Mouse (Mus musculus): ENCODE results near the gene Runx1. TPM values are rescaled to one million over a fixed set of nuclear protein-coding genes. Genes with fewer than 3 reads are reported as not detected.

Runx1 gene
- polyA plus RNA-seq, 1 experiment from 2014 or later, result 2.9 TPM

DNA sequence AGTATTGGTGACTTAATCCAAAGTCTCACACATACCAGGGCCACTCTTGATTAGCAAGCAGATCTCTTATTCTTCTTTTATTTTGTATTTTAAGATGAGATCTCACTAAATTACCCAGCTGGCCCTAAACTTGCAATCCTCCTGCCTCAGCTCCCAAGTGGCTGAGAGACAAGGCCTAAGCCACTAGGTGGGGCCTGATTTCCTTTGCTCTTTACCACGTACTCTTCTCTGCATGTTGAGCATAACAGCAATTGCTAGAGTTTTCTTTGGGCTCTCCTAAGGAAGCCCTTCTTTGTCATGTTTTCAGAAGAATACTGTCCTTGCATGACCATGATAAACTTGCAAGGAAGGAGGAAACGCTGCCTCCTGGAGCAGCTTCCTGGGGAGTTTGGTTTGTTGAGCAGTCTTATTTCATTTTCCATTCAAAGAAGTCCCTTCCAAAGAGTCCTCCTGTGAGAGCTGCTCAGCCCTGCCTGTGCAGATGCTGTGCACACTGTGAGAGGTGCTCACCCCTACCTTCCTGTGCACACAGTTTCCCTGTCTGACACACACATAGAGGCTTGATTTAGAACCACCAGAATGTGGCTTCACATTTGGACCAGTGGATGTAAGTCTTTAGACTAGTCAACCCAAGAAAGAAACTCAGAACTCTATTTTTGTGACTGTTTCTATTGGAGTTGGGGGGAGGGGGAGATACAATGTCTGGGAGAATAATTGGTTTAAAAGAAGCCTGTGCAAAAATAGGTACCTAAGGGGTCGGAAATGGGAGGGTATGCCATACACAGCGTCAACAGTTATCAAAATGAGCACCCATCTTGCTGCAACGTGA, 11.4 kb downstream of the Runx1 start:
- Histone ChIP-seq H3K27me3 (replicated peaks) (0 out of 2 replicates have a peak, but pooled peaks cover 4% of the 10 kb centered on the region), H3K27ac (replicated peaks) (no peak overlapping the region), H3K4me2 (no peak overlapping the region), H3K4me1 (peaks cover 1% of the 10 kb centered on the region; the same call in 1 of the 2 replicates), H3K9ac (replicated peaks) (no peak overlapping the region), H3K4me3 (replicated peaks) (no peak overlapping the region), H3K36me3 (no peaks in the 10 kb centered on the region), H3K9me3 (replicated peaks) (no peaks in the 10 kb centered on the region)
- ATAC-seq (ENCODE audit: low FRiP score), result no peak
- 71% methylated on average over 5 of the region's 5 CpGs for WGBS

DNA sequence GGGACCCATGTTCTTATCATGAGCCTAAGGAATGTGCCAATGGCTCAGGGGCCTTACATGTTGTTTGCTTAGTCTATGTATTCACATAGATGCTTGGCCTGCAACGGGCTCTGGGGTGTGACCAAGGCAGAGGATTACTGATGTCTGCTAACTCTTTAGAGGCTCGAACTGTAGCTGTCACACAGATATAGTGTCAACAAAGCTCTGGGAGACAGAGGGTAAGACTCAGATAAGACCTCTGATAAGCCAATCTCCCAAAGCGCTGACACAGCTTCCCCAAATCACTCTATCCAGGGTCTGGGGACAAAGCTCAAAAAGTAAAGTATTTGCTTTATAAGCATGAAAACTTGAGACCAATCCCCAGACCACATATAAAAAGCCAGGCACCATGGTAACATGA, 13.5 kb downstream of the Runx1 start:
- H3K4me2 ChIP-seq, result no peak overlapping the region

DNA sequence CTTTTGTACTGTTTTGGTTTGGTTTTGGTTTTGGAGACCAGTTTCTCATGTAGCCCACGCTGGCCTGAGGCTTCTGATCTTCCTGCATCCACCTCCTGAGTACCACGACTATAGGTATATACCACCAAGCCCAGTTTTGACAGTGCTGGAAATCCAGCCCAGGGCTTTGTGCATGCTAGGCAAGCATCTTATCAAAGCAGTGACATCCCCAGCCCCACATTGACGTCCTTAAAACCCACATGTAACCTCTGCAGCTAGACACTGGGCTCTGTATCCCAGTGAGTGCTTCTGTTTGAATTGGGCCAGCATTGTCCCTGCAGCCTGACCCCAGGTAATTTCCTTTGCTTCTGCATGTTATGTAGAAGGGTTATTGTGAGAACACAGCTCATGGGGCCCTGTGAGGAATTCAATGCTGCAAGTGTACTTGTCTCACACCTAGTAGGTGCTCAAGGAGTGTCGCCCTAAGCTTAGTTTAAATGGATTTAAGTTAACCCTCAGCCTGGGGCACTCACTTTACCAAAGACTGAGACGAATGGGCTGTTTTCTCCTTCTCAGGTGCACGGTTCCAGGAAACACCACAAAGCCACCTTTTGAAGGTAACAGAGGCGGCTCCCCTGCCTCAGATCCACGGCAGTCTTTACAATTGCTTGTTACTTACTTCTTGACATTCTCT, 15.2 kb downstream of the Runx1 start:
- Histone ChIP-seq H3K27ac (replicated peaks) (no peak overlapping the region), H3K4me3 (replicated peaks) (no peak overlapping the region), H3K9ac (replicated peaks) (no peak overlapping the region), H3K9me3 (replicated peaks) (no peaks in the 10 kb centered on the region), H3K4me1 (peaks cover 8% of the 10 kb centered on the region; the same call in 1 of the 2 replicates), H3K4me2 (no peak overlapping the region), H3K27me3 (replicated peaks) (no peaks in the 10 kb centered on the region), H3K36me3 (no peaks in the 10 kb centered on the region)
- WGBS, result 86% methylated on average over 8 of the region's 8 CpGs
- ATAC-seq (ENCODE audit: low FRiP score), result no peak

More for the DNA sequence above, 13.5 kb downstream of the Runx1 start:
- no peaks in the 10 kb centered on the region for H3K9me3 ChIP-seq (replicated peaks)
- 90% methylated on average over 3 of the region's 3 CpGs for WGBS
- H3K27me3 ChIP-seq (replicated peaks), result no peaks in the 10 kb centered on the region
- no peaks in the 10 kb centered on the region for H3K36me3 ChIP-seq
- no peak overlapping the region for H3K27ac ChIP-seq (replicated peaks)
- ATAC-seq (ENCODE audit: low FRiP score), result no peak
- no peak overlapping the region for H3K9ac ChIP-seq (replicated peaks)
- H3K4me1 ChIP-seq, result peaks cover 8% of the 10 kb centered on the region; the same call in 1 of the 2 replicates
- no peak overlapping the region for H3K4me3 ChIP-seq (replicated peaks)

DNA sequence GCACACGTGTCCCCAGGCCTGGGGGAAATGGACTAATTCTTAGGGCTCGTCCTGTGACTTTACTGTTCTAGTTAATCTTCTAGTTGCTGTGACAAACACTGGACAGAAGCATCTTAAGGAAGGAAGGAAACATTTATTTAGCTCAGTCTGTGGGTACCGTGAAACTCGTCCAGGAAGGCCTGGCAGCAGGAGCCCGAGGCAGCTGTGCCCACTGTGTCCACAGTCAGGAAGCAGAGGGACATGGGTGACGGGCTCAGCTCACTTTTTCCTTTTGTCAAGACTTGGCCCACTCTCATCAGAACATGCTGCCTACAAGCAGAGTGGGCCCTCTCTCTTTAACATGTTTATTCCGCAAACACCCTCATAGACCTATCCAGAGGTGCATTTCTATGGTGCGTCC, 18.2 kb downstream of the Runx1 start:
- WGBS, result 84% methylated on average over 8 of the region's 8 CpGs
- H3K27me3 ChIP-seq (replicated peaks), result no peaks in the 10 kb centered on the region
- no peak for ATAC-seq (ENCODE audit: low FRiP score)
- H3K9ac ChIP-seq (replicated peaks), result no peak overlapping the region
- no peaks in the 10 kb centered on the region for H3K36me3 ChIP-seq
- peaks cover 8% of the 10 kb centered on the region; the same call in 1 of the 2 replicates for H3K4me1 ChIP-seq
- H3K4me2 ChIP-seq, result no peak overlapping the region
- no peaks in the 10 kb centered on the region for H3K9me3 ChIP-seq (replicated peaks)
- no peak overlapping the region for H3K4me3 ChIP-seq (replicated peaks)
- no peak overlapping the region for H3K27ac ChIP-seq (replicated peaks)

DNA sequence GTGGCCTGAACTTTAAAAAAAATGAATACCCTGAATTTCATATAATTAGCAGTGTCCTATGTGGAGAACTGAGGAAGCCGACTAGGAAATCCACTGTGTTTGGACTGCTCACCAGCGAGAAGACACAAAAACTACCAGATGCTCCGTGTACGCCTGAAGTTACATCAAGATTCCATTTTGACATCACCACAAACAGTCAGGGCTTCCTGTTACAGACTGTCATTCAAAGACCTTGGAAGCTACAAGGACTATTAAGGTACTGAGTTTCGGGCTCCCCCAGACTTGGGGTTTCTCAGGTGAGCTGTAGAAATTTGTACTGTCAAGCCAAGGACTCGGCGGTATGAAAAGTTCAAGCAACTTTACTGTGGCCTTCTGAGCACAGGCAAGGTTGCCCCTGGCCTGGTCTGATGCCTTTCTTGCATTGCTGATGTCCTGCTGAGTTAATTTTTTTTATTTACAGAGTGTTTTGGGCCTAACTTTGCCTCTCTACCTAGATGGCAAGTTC, 22.8 kb downstream of the Runx1 start:
- no peak overlapping the region for H3K9ac ChIP-seq (replicated peaks)
- 92% methylated on average over 7 of the region's 7 CpGs for WGBS
- no peaks in the 10 kb centered on the region for H3K9me3 ChIP-seq (replicated peaks)
- H3K27ac ChIP-seq (replicated peaks), result no peak overlapping the region
- no peaks in the 10 kb centered on the region for H3K4me1 ChIP-seq
- no peak for ATAC-seq (ENCODE audit: low FRiP score)
- H3K36me3 ChIP-seq, result no peaks in the 10 kb centered on the region
- H3K4me2 ChIP-seq, result no peak overlapping the region
- H3K27me3 ChIP-seq (replicated peaks), result no peaks in the 10 kb centered on the region
- H3K4me3 ChIP-seq (replicated peaks), result no peak overlapping the region

DNA sequence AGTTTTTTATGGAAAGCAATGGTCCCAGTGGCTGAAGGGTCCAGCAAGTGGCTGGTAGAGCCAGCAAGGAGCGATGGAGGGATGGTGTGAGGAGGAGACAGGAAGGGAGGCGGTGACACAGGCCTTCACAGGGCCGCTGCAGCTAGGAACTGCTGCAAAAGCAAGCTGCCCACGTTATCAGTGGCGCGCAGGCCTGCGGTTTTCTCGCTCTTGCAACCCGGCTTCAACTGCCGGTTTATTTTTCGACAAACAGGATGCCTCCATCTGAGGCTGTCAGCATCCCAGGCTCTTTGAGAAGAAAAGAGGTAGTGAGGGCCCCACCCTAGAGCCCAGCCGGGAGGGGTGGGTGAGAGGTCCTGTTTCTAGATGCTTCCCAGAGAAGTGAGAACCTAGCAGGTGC, 24.4 kb downstream of the Runx1 start:
- no peak overlapping the region for H3K4me3 ChIP-seq (replicated peaks)
- 80% methylated on average over 12 of the region's 12 CpGs for WGBS

DNA sequence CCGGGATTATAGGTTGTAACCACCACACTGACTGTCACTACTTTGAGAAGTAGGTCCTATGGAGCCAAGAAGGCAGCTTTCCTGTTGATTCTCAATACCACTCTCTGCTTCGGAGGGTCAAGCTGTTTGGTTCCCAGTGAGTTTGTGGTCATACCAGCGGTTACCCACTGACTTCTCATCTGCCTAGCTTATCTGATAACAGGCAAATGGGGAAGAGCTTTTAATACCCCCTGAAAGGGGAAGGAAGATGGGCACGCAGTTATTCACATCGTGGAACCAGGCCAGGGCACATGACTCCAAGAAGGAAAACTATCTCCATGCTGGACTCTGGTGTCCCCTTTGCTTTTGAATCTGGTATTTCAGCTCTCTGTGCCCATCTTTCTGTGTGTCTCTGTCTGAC, 25.1 kb downstream of the Runx1 start:
- Histone ChIP-seq H3K27ac (replicated peaks) (no peak overlapping the region), H3K4me3 (replicated peaks) (no peak overlapping the region), H3K36me3 (no peaks in the 10 kb centered on the region), H3K9ac (replicated peaks) (no peak overlapping the region), H3K27me3 (replicated peaks) (no peaks in the 10 kb centered on the region), H3K4me2 (no peak overlapping the region), H3K9me3 (replicated peaks) (no peaks in the 10 kb centered on the region), H3K4me1 (no peaks in the 10 kb centered on the region)
- 92% methylated on average over 5 of the region's 5 CpGs for WGBS
- ATAC-seq (ENCODE audit: low FRiP score), result no peak

More for the DNA sequence above, 24.4 kb downstream of the Runx1 start:
- no peaks in the 10 kb centered on the region for H3K4me1 ChIP-seq
- no peak for ATAC-seq (ENCODE audit: low FRiP score)
- H3K4me2 ChIP-seq, result no peak overlapping the region
- H3K9me3 ChIP-seq (replicated peaks), result no peaks in the 10 kb centered on the region
- no peak overlapping the region for H3K9ac ChIP-seq (replicated peaks)
- no peaks in the 10 kb centered on the region for H3K27me3 ChIP-seq (replicated peaks)
- no peak overlapping the region for H3K27ac ChIP-seq (replicated peaks)
- H3K36me3 ChIP-seq, result no peaks in the 10 kb centered on the region

DNA sequence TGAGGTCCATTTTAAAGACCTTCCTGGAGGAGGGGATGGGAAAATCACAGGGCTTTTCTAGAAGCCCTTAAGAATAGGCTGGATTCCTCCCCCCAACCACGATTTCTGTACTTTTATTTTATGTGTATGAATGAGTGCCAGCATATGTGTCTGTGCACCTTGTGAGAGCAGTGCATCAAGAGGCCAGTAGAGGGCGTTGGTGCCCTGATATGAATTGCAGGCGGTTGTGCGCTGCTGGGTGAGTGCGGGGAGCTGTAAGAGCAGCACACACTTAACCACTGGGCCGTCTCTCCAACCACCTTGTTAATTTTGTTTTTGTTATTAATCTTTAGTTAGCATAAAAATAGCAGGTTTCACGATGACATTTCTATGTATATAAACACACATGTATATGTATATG, 26.0 kb downstream of the Runx1 start:
- WGBS, result 94% methylated on average over 7 of the region's 7 CpGs

DNA sequence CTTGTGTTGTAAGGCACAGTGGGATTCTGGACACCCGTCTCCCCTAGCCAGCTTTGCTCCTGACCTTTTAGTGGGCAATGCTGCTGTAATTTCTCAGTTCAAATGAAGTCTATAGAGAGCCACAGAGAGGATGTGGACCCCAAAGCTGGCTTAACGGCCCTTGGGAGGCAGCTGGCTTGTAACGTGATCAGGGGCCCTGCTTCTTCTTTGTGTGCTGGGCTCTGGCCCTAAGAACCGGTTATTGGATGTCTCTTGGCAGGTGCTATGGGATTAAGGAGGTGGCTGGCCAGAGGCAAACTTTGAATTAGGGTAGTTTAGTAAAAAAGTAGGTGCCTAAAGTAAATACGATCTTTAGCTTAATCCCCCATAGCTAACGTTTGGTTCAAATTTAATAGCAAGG, 31.8 kb downstream of the Runx1 start:
- no peak overlapping the region for H3K4me3 ChIP-seq (replicated peaks)
- no peaks in the 10 kb centered on the region for H3K27me3 ChIP-seq (replicated peaks)
- H3K4me2 ChIP-seq, result no peak overlapping the region
- no peaks in the 10 kb centered on the region for H3K4me1 ChIP-seq
- no peaks in the 10 kb centered on the region for H3K9me3 ChIP-seq (replicated peaks)
- H3K36me3 ChIP-seq, result no peaks in the 10 kb centered on the region
- WGBS, result 37% methylated on average over 6 of the region's 6 CpGs
- no peak overlapping the region for H3K9ac ChIP-seq (replicated peaks)
- no peak for ATAC-seq (ENCODE audit: low FRiP score)
- H3K27ac ChIP-seq (replicated peaks), result no peak overlapping the region

More for the DNA sequence above, 26.0 kb downstream of the Runx1 start:
- Histone ChIP-seq H3K36me3 (no peaks in the 10 kb centered on the region), H3K9me3 (replicated peaks) (no peaks in the 10 kb centered on the region), H3K4me1 (no peaks in the 10 kb centered on the region), H3K9ac (replicated peaks) (no peak overlapping the region), H3K4me2 (no peak overlapping the region), H3K4me3 (replicated peaks) (no peak overlapping the region), H3K27me3 (replicated peaks) (no peaks in the 10 kb centered on the region), H3K27ac (replicated peaks) (no peak overlapping the region)
- ATAC-seq (ENCODE audit: low FRiP score), result no peak

DNA sequence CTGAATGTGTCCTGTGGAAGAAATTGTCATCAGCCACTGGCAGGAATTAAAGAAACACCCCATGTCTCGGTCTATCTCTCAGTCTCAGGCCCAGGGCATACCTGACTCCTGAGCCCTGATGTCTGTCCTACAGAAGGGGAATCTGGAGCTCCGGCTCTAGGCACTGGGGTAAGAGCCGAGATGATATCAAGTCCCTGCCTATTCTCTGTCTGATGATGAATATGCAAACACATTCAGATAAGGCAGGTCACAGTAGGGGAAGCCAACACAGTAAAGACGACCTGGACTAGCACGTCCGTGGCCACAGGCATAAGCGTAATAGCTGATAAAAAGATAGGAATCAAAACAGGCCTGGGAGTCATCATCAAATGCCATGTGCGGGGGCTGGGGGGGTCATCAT, 32.2 kb downstream of the Runx1 start:
- H3K4me1 ChIP-seq, result no peaks in the 10 kb centered on the region
- no peak overlapping the region for H3K27ac ChIP-seq (replicated peaks)
- H3K9ac ChIP-seq (replicated peaks), result no peak overlapping the region
- H3K27me3 ChIP-seq (replicated peaks), result no peaks in the 10 kb centered on the region
- no peak overlapping the region for H3K4me3 ChIP-seq (replicated peaks)
- 68% methylated on average over 8 of the region's 8 CpGs for WGBS
- no peak overlapping the region for H3K4me2 ChIP-seq
- no peaks in the 10 kb centered on the region for H3K9me3 ChIP-seq (replicated peaks)
- no peaks in the 10 kb centered on the region for H3K36me3 ChIP-seq
- ATAC-seq (ENCODE audit: low FRiP score), result no peak

DNA sequence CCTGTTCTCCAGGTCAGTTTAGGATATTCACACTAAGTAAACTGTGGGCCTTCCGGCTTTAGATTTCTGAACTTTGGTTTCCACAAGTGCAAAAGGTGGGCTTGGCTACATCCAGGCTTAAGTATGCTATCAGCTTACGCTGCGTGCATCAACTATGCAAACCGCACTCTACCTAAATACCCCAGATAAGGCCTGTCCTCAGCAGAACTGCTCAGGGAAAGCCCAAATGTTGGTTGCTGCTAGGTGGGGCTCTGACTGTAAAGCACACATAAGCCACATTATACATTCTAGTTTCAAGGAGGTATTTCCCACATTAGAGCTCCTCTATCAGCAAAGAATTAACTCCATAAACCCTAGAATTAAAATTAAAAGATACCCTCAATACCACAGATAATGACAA, 33.0 kb downstream of the Runx1 start:
- H3K27ac ChIP-seq (replicated peaks), result no peak overlapping the region
- H3K4me2 ChIP-seq, result no peak overlapping the region
- no peaks in the 10 kb centered on the region for H3K4me1 ChIP-seq
- H3K9me3 ChIP-seq (replicated peaks), result no peaks in the 10 kb centered on the region
- no peak overlapping the region for H3K9ac ChIP-seq (replicated peaks)
- H3K4me3 ChIP-seq (replicated peaks), result no peak overlapping the region
- WGBS, result 96% methylated on average over 4 of the region's 4 CpGs
- H3K27me3 ChIP-seq (replicated peaks), result no peaks in the 10 kb centered on the region
- ATAC-seq (ENCODE audit: low FRiP score), result no peak
- no peaks in the 10 kb centered on the region for H3K36me3 ChIP-seq

DNA sequence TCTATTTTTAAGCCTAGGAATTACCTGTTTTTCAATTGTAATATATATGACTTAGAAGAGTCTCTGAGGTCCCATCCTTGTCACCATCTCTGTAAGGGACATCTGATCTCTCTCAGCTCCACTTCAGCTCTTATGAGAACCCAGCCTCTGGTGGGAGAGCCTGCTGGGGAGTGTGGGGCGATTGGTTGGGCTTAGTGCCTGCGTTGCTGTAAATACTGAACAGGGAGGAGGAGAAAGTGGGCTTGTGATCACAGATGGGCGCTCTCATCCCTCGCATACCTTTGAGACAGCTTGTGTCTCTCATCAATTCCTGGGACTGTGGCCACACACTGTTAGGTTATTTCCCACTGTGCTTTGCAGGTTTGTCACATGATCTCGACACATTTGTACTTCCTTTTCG, 35.3 kb downstream of the Runx1 start:
- Histone ChIP-seq H3K36me3 (no peaks in the 10 kb centered on the region), H3K9ac (replicated peaks) (no peak overlapping the region), H3K4me2 (no peak overlapping the region), H3K4me1 (no peaks in the 10 kb centered on the region), H3K27ac (replicated peaks) (no peak overlapping the region), H3K9me3 (replicated peaks) (no peaks in the 10 kb centered on the region), H3K4me3 (replicated peaks) (no peak overlapping the region), H3K27me3 (replicated peaks) (no peaks in the 10 kb centered on the region)
- WGBS, result 85% methylated on average over 6 of the region's 6 CpGs
- ATAC-seq (ENCODE audit: low FRiP score), result no peak
